Mouse (Mus musculus): ENCODE results near the gene Apba2.

- TF ChIP-seq CTCF (IDR thresholded peaks at IDR 0.05; ENCODE audit: borderline replicate concordance, insufficient read depth, low read length), result no peak
- no peak for TF ChIP-seq POLR2A (IDR thresholded peaks at IDR 0.05; ENCODE audit: low read depth, low read length)
Measured at GRCm38 (mm10) chr7:64773465-64773864, 272.0 kb downstream of the Apba2 start.

Measured in embryonic fibroblast, embryonic 13.5 days (primary cell).